Mouse (Mus musculus): ENCODE measurements around the gene Dxo. TPM values are rescaled to one million over a fixed set of nuclear protein-coding genes. Genes with fewer than 3 reads are reported as not detected.

Dxo gene
- polyA plus RNA-seq, 1 experiment from 2014 or later, result 54.9 TPM

DNA sequence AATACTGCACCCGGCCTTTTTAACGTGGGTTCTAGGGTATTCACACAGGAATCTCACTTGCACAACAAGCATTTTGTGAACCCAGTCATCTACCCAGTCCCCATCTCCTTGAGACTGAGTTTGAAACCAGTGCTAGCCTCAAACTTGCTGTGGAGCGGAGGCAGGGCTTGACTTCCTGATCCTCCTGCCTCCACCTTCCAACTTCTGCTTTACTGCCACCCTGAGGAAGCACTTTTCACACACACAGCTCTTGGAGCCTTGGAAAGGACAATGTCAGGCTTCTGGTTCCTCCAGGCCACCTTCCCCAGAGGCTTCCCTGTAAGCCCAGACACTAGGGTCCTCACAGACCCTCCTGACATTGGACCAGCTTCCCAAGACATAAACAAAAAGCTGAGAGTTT, 46.5 kb downstream of the Dxo start:
- H3K9me3 ChIP-seq (replicated peaks; ENCODE audit: control insufficient read depth, low read length), result no peaks in the 10 kb centered on the region
- DNase-seq (ENCODE audit: low spot score) (no peak), ATAC-seq (no peak)
- no peaks in the 10 kb centered on the region for H3K36me3 ChIP-seq (ENCODE audit: control insufficient read depth, insufficient read depth, low read length)
- no peak overlapping the region for H3K9ac ChIP-seq (ENCODE audit: low read length)
- no peaks in the 10 kb centered on the region for H3K4me1 ChIP-seq (ENCODE audit: control insufficient read depth, insufficient read depth, low read length)
- 59% methylated on average over 3 of the region's 3 CpGs for WGBS
- no peak overlapping the region for H3K4me3 ChIP-seq (ENCODE audit: low read depth, low read length)
- H3K27me3 ChIP-seq (replicated peaks; ENCODE audit: control insufficient read depth, insufficient read depth, low read length), result 0 out of 2 replicates have a peak, but pooled peaks cover 3% of the 10 kb centered on the region
- no peak overlapping the region for H3K27ac ChIP-seq (ENCODE audit: low read depth, low read length)
- H3K4me2 ChIP-seq (ENCODE audit: low read length), result no peak overlapping the region

DNA sequence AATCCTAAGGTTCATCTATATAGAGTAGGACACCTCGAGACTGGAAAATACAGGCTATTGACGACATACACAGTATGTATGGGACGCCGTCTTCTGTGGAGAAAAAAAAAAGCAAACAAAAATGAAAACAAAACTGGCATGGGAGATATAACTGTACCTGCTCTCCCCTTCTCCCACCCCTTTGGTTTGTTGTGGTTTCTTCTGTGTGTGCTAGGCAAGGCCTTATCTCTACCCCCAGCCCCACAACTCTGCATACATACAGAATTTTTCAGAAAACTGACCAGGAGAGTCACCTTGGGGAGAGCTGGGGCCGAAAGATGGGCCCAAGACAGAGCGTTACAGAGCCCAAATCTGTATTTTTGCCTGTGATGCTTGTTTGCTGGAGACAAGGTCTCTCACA, 47.9 kb downstream of the Dxo start:
- no peak for DNase-seq (ENCODE audit: low spot score)
- Histone ChIP-seq H3K4me2 (ENCODE audit: low read length) (no peak overlapping the region), H3K4me3 (ENCODE audit: low read depth, low read length) (no peak overlapping the region), H3K36me3 (ENCODE audit: control insufficient read depth, insufficient read depth, low read length) (no peaks in the 10 kb centered on the region), H3K4me1 (ENCODE audit: control insufficient read depth, insufficient read depth, low read length) (no peaks in the 10 kb centered on the region), H3K9ac (ENCODE audit: low read length) (no peak overlapping the region), H3K27me3 (replicated peaks; ENCODE audit: control insufficient read depth, insufficient read depth, low read length) (0 out of 2 replicates have a peak, but pooled peaks cover 3% of the 10 kb centered on the region), H3K27ac (ENCODE audit: low read depth, low read length) (no peak overlapping the region), H3K9me3 (replicated peaks; ENCODE audit: control insufficient read depth, low read length) (no peaks in the 10 kb centered on the region)
- WGBS, result 85% methylated on average over 6 of the region's 6 CpGs
- no peak for ATAC-seq

DNA sequence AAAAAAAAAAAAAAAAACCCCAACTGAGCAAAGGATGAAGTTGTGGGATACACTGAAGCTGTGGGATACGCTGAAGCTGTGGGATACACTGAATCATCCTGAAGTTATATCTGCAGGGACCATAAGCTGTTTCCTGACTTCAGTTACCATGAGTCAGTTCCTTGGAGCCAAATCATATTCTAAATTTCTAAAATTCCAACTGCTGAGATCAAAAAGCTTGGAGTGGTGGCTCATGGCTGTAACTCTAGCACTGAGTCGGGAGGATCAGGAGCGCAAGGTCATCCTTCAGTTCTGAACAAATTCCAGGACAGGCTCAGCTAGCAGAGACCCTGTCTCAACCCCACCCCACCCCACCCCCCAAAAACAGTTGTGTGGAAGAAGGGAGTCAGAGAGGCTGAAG, 48.8 kb downstream of the Dxo start:
- Histone ChIP-seq H3K9ac (ENCODE audit: low read length) (no peak overlapping the region), H3K27me3 (replicated peaks; ENCODE audit: control insufficient read depth, insufficient read depth, low read length) (0 out of 2 replicates have a peak, but pooled peaks cover 3% of the 10 kb centered on the region), H3K36me3 (ENCODE audit: control insufficient read depth, insufficient read depth, low read length) (no peaks in the 10 kb centered on the region), H3K27ac (ENCODE audit: low read depth, low read length) (no peak overlapping the region), H3K4me2 (ENCODE audit: low read length) (no peak overlapping the region), H3K4me1 (ENCODE audit: control insufficient read depth, insufficient read depth, low read length) (no peaks in the 10 kb centered on the region), H3K9me3 (replicated peaks; ENCODE audit: control insufficient read depth, low read length) (no peaks in the 10 kb centered on the region), H3K4me3 (ENCODE audit: low read depth, low read length) (no peak overlapping the region)
- WGBS, result 88% methylated on average over 3 of the region's 3 CpGs
- no peak for DNase-seq (ENCODE audit: low spot score)
- no peak for ATAC-seq

- ATAC-seq, result no peak
- DNase-seq (ENCODE audit: low spot score), result no peak
- H3K27ac ChIP-seq (ENCODE audit: low read depth, low read length), result no peak overlapping the region
- WGBS, result 86% methylated on average over 5 of the region's 5 CpGs
- no peak overlapping the region for H3K9ac ChIP-seq (ENCODE audit: low read length)
- no peaks in the 10 kb centered on the region for H3K4me1 ChIP-seq (ENCODE audit: control insufficient read depth, insufficient read depth, low read length)
- no peak overlapping the region for H3K4me2 ChIP-seq (ENCODE audit: low read length)
- H3K9me3 ChIP-seq (replicated peaks; ENCODE audit: control insufficient read depth, low read length), result no peaks in the 10 kb centered on the region
- no peak overlapping the region for H3K4me3 ChIP-seq (ENCODE audit: low read depth, low read length)
- H3K36me3 ChIP-seq (ENCODE audit: control insufficient read depth, insufficient read depth, low read length), result no peaks in the 10 kb centered on the region
- no peaks in the 10 kb centered on the region for H3K27me3 ChIP-seq (replicated peaks; ENCODE audit: control insufficient read depth, insufficient read depth, low read length)
Observed at GRCm38 (mm10) chr17:34887942-34888341, 51.1 kb downstream of the Dxo start.

Small RNA genes within 50 kb of the gene (microRNA-seq; reads per million reads assigned to microRNA genes)
- 0.53 reads per million for gene Mir6970
- gene Mir6971, result 3.8 reads per million, percentile 21 among the genes with 10 or more reads in this experiment
- not detected for gene Mir6972

Other genes with a start within 250 kb of the Dxo start
- 3.7 and 4.5 TPM in 2 replicates for gene Gpsm3, start 247.2 kb upstream of the Dxo start, polyA plus RNA-seq (2014; fragmentation: Nextera tagmentation; extraction: Ambion mirVana)
- gene Pbx2, start 245.8 kb upstream of the Dxo start, polyA plus RNA-seq (2014; fragmentation: Nextera tagmentation; extraction: Ambion mirVana), result 6.4 and 9.6 TPM in 2 replicates
- 1.1 and 1.5 TPM in 2 replicates for gene Ager, start 239.2 kb upstream of the Dxo start, polyA plus RNA-seq (2014; fragmentation: Nextera tagmentation; extraction: Ambion mirVana)
- 222 TPM in 2 replicates for gene Rnf5, start 233.3 kb upstream of the Dxo start, polyA plus RNA-seq (2014; fragmentation: Nextera tagmentation; extraction: Ambion mirVana)
- gene Agpat1, start 232.8 kb upstream of the Dxo start, polyA plus RNA-seq (2014; fragmentation: Nextera tagmentation; extraction: Ambion mirVana), result 88.6 and 106 TPM in 2 replicates
- 7.6 and 8.7 TPM in 2 replicates for gene Egfl8, start 221.0 kb upstream of the Dxo start, polyA plus RNA-seq (2014; fragmentation: Nextera tagmentation; extraction: Ambion mirVana)
- 23.8 and 24.6 TPM in 2 replicates for gene Ppt2, start 208.5 kb upstream of the Dxo start, polyA plus RNA-seq (2014; fragmentation: Nextera tagmentation; extraction: Ambion mirVana)
- 5.0 and 5.5 TPM in 2 replicates for gene Prrt1, start 207.5 kb upstream of the Dxo start, polyA plus RNA-seq (2014; fragmentation: Nextera tagmentation; extraction: Ambion mirVana)
- gene Fkbpl, start 192.3 kb upstream of the Dxo start, polyA plus RNA-seq (2014; fragmentation: Nextera tagmentation; extraction: Ambion mirVana), result 12.6 and 14.9 TPM in 2 replicates
- gene Atf6b, start 189.9 kb upstream of the Dxo start, polyA plus RNA-seq (2014; fragmentation: Nextera tagmentation; extraction: Ambion mirVana), result 75.0 and 90.9 TPM in 2 replicates
- gene Tnxb, start 166.5 kb upstream of the Dxo start, polyA plus RNA-seq (2014; fragmentation: Nextera tagmentation; extraction: Ambion mirVana), result 0.04 and 0.10 TPM in 2 replicates
- gene C4b, start 93.1 kb upstream of the Dxo start, polyA plus RNA-seq (2014; fragmentation: Nextera tagmentation; extraction: Ambion mirVana), result not detected in 2 replicates
- gene Cyp21a1, start 32.5 kb upstream of the Dxo start, polyA plus RNA-seq (2014; fragmentation: Nextera tagmentation; extraction: Ambion mirVana), result not detected in 2 replicates
- gene Stk19, start 74 bp upstream of the Dxo start, polyA plus RNA-seq (2014; fragmentation: Nextera tagmentation; extraction: Ambion mirVana), result 31.7 and 33.8 TPM in 2 replicates
- gene Skiv2l, start 13.2 kb downstream of the Dxo start, polyA plus RNA-seq (2014; fragmentation: Nextera tagmentation; extraction: Ambion mirVana), result 36.6 and 46.9 TPM in 2 replicates
- 82.9 and 92.3 TPM in 2 replicates for gene Nelfe, start 13.4 kb downstream of the Dxo start, polyA plus RNA-seq (2014; fragmentation: Nextera tagmentation; extraction: Ambion mirVana)
- gene Cfb, start 25.5 kb downstream of the Dxo start, polyA plus RNA-seq (2014; fragmentation: Nextera tagmentation; extraction: Ambion mirVana), result 0.93 and 0.94 TPM in 2 replicates
- 3.5 and 3.8 TPM in 2 replicates for gene Zbtb12, start 42.5 kb downstream of the Dxo start, polyA plus RNA-seq (2014; fragmentation: Nextera tagmentation; extraction: Ambion mirVana)
- gene Gm20547, start 45.0 kb downstream of the Dxo start, polyA plus RNA-seq (2014; fragmentation: Nextera tagmentation; extraction: Ambion mirVana), result 0.28 TPM in 1 of 2 replicates, not detected in the other
- gene C2, start 61.2 kb downstream of the Dxo start, polyA plus RNA-seq (2014; fragmentation: Nextera tagmentation; extraction: Ambion mirVana), result 1.3 and 1.4 TPM in 2 replicates
- 62.5 and 76.9 TPM in 2 replicates for gene Ehmt2, start 61.5 kb downstream of the Dxo start, polyA plus RNA-seq (2014; fragmentation: Nextera tagmentation; extraction: Ambion mirVana)
- gene Slc44a4, start 77.4 kb downstream of the Dxo start, polyA plus RNA-seq (2014; fragmentation: Nextera tagmentation; extraction: Ambion mirVana), result not detected in 2 replicates
- 16.2 and 20.0 TPM in 2 replicates for gene Neu1, start 94.2 kb downstream of the Dxo start, polyA plus RNA-seq (2014; fragmentation: Nextera tagmentation; extraction: Ambion mirVana)
- 0.15 TPM in 1 of 2 replicates, not detected in the other for gene Hspa1b, start 122.2 kb downstream of the Dxo start, polyA plus RNA-seq (2014; fragmentation: Nextera tagmentation; extraction: Ambion mirVana)
- not detected in 2 replicates for gene Gm20481, start 132.9 kb downstream of the Dxo start, polyA plus RNA-seq (2014; fragmentation: Nextera tagmentation; extraction: Ambion mirVana)
- 1.4 and 3.7 TPM in 2 replicates for gene Hspa1a, start 135.1 kb downstream of the Dxo start, polyA plus RNA-seq (2014; fragmentation: Nextera tagmentation; extraction: Ambion mirVana)
- 1.3 and 1.4 TPM in 2 replicates for gene Hspa1l, start 135.7 kb downstream of the Dxo start, polyA plus RNA-seq (2014; fragmentation: Nextera tagmentation; extraction: Ambion mirVana)
- gene Lsm2, start 144.8 kb downstream of the Dxo start, polyA plus RNA-seq (2014; fragmentation: Nextera tagmentation; extraction: Ambion mirVana), result 131 and 148 TPM in 2 replicates
- 42.4 and 53.9 TPM in 2 replicates for gene Vars, start 164.0 kb downstream of the Dxo start, polyA plus RNA-seq (2014; fragmentation: Nextera tagmentation; extraction: Ambion mirVana)
- 0.05 and 0.11 TPM in 2 replicates for gene Vwa7, start 179.6 kb downstream of the Dxo start, polyA plus RNA-seq (2014; fragmentation: Nextera tagmentation; extraction: Ambion mirVana)
- 2.9 and 6.2 TPM in 2 replicates for gene Sapcd1, start 191.0 kb downstream of the Dxo start, polyA plus RNA-seq (2014; fragmentation: Nextera tagmentation; extraction: Ambion mirVana)
- 2.3 and 2.6 TPM in 2 replicates for gene Msh5, start 209.7 kb downstream of the Dxo start, polyA plus RNA-seq (2014; fragmentation: Nextera tagmentation; extraction: Ambion mirVana)
- 28.3 and 37.3 TPM in 2 replicates for gene Clic1, start 212.9 kb downstream of the Dxo start, polyA plus RNA-seq (2014; fragmentation: Nextera tagmentation; extraction: Ambion mirVana)
- gene Ddah2, start 222.0 kb downstream of the Dxo start, polyA plus RNA-seq (2014; fragmentation: Nextera tagmentation; extraction: Ambion mirVana), result 617 and 661 TPM in 2 replicates
- not detected in 2 replicates for gene Ly6g6c, start 228.4 kb downstream of the Dxo start, polyA plus RNA-seq (2014; fragmentation: Nextera tagmentation; extraction: Ambion mirVana)
- gene Mpig6b, start 229.2 kb downstream of the Dxo start, polyA plus RNA-seq (2014; fragmentation: Nextera tagmentation; extraction: Ambion mirVana), result 0.28 and 0.42 TPM in 2 replicates
- gene Ly6g6e, start 239.9 kb downstream of the Dxo start, polyA plus RNA-seq (2014; fragmentation: Nextera tagmentation; extraction: Ambion mirVana), result 10.1 and 10.7 TPM in 2 replicates
- 0.76 and 1.1 TPM in 2 replicates for gene Ly6g6d, start 241.0 kb downstream of the Dxo start, polyA plus RNA-seq (2014; fragmentation: Nextera tagmentation; extraction: Ambion mirVana)
- 0.15 TPM in 1 of 2 replicates, not detected in the other for gene Ly6g6f, start 248.6 kb downstream of the Dxo start, polyA plus RNA-seq (2014; fragmentation: Nextera tagmentation; extraction: Ambion mirVana)

Data from forebrain, embryonic 14.5 days (tissue).